Mouse (Mus musculus) thymus, adult 18-20 months (tissue): ENCODE data around the gene Fbln1.
"Not testable (repeated sequence)": the region's sequence is repeated elsewhere in the genome, so short reads cannot be mapped to it uniquely, and the experiment has no call there.

ENCODE experiments used
- DNase-seq, 2 experiments: peaks; one replicate each; pipeline ENCODE4 v3.0.0; 2022; ENCODE audit warnings: mixed read lengths in 2 of 2

Fbln1 gene

DNA sequence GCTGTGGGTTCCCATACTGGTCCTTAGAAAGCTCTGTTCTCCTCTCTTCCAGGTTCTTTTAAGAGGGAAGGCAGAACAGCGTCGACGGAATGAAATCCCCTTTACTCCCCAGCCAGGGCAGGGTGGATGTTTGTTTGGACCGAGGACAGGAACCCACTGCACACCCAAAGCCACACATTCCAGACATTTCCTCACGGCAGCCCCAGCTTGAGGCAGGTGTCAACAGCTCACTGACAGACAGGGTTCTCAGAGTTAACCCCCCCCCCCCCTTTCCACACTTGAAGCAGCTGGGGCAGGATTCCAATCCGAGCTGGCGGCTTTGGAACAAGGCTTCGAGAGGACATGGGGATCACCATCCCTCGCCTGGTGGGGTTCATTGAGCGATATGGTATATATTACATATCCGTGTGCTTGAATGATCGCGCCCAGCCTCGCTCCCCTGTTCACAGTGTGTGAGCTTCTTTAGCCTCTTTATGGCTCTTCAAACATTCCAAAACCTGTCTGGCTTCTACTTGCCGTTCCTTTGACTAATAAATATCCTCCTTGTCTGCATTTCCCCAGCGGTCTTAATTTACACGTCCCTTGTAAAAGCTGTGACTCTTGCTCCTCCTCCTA is 92.5 kb downstream of the Fbln1 start:
- no peak for DNase-seq

DNA sequence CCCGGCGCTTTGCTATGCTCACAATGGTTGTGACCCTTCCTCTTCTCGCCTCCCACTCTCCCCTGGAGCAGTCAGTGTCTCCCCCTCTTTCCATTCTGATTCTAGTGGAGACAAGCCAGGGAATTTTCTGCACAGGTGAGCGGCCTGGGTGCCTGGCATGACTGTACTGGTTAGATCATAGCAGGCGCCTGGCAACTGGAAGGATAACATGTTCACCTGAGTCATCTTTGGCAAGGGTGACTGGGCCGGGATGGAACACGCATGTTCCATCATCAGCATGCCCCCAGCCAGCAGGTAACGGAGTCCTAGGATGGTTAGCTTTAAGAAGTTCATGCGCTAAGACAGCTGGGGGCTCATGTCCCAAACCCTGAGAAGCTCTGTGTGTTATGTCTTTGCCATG is 93.2 kb downstream of the Fbln1 start:
- no peak for DNase-seq

GRCm38 (mm10) chr15:85303241-85303640 is 97.5 kb downstream of the Fbln1 start:
- DNase-seq: no peak

- DNase-seq: no peak
Observed at GRCm38 (mm10) chr15:85303976-85304375, 98.2 kb downstream of the Fbln1 start.

DNA sequence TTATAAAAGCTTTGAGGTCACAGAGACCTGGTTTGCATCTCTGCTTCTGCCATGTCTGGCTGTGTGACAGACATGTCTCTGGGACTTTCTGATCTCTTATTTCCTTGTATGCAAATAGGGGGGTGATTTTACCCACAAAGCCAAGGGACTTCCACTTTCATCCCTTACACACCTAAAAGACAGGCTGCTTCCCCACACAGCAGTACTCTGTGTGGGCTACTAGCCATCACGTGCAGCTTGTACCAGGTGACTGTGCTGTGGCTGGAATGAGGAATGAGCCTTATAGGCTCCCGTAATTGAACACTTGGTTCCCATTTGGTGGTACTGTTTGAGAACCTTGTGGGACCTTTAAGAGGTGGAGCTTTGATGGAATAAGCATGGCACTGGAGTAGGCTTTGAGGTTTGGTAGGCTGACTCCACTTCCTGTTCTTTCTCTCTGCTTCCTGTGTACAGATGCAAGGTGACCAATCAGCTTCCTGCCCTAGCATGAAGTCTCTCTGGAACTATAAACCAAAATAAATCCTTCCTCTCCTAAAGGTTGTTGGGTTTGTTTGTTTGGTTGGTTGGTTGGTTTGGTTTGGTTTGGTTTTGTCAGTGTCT is 101.4 kb downstream of the Fbln1 start:
- DNase-seq: no peak

- no peak for DNase-seq
Observed at GRCm38 (mm10) chr15:85311058-85311657, 105.4 kb downstream of the Fbln1 start.

GRCm38 (mm10) chr15:85315378-85316025 is 109.8 kb downstream of the Fbln1 start:
- peak; percentile 27 to 38 for DNase-seq

DNA sequence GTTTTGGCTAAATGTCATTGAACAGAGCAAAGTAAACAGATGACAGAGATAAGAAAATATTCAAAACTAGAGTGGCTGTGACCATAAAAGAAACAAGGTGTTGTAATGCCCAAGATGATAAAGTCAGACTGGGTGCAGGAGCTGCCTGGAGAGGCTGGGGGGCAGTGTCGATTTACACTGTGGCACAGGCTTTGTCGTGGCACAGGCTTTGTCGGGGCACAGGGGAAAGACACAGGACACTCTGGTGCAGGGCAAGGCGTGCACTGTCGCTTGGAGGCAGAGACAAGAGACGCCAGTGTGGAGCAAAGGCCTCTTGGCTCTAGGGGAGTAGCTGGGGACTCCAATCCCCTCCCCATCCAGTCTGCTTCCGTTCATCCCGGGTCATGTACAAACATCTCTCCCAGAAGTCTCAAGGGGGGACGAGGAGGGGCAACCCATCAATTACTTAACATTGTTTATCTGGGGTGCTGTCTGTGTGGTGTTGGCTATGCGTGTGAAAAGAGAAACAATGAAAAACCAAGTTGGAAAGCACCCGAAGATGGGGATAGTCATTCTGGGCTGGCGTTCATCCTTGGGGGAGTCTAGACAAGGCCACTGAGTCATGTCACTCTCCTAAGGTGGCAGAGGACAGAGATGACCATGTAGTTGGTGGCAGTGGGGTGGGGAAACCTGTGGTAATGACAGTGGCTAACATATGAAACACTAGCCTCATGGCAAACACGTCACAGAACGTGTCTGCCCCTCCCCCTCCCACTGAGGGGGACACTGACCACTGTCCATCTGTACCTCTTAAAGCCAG is 110.8 kb downstream of the Fbln1 start:
- no peak for DNase-seq

DNA sequence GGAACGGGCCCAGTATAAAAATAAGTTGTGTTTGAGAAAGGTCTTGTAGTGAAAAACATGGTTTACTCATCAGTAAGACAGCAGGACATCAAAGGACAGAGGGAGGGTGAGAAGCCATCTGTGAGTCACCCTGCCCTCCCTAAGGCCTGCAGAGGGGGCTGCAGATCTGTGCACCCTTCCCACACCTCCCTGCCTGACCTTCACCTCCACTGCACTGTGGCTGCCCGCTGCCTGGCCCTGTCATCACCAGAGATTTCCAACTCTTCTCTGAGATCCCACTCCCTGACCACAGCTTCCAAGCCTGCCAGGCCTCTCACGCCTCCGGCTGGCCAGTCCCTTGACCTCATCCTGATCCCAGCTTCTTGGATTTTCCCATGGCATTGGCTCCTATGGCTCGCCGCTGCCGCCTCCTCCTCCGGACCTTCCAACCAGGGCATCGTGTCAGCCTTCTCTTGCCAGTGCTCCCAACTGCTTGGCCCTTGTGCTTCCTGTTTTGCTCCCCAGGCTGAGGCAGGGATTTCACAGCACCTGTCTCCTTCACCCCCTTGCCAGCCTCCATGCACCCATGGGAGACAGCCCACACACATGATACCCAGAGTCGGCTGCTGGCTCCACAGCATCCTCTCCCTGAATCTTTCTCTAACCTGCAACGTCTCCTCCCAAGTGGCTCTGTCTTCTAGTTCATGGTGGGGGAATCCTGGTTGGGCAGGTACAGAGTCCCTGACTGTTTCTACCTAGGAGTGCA is 114.3 kb downstream of the Fbln1 start:
- no peak for DNase-seq

- DNase-seq: no peak
Observed at GRCm38 (mm10) chr15:85323214-85323613, 117.5 kb downstream of the Fbln1 start.

DNA sequence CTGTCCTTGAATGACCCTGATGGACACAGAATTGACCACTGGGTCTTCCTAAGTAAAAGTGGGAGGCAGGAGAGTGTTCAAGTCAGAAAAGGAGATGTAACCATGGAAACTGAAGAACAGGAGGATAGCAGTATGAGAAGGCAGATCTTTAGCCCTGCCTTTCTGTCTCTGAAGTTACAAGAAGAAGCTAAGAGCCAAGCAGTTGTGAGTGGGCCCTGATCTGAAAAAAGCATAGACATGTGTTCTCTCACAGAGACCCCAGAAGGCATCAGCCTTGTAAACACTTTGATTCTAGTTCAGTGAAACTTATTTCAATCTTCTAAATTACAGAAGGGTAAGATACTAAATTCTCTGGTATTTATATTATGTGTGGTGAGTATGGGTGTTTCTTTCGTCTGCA is 118.7 kb downstream of the Fbln1 start:
- DNase-seq: no peak

DNA sequence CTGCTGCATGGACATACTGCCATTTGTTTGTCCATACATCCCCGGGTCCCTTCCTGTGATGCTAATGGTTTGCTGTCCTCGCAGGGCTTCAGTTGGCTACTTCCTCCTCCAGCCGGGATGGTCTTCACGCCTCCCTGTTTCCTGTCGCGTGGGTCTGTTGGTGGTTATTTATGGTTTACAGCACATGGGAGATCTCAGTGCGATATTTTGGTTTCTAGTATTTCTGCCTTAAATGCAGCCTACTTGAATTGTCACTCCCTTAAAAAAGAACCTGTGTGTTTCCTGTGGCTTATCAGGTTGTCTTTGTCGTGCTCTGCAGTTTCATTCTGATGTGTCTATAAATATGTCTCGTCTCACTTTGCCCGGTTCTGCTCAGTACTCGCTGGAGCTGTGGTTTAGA is 122.1 kb downstream of the Fbln1 start:
- DNase-seq: no peak

DNA sequence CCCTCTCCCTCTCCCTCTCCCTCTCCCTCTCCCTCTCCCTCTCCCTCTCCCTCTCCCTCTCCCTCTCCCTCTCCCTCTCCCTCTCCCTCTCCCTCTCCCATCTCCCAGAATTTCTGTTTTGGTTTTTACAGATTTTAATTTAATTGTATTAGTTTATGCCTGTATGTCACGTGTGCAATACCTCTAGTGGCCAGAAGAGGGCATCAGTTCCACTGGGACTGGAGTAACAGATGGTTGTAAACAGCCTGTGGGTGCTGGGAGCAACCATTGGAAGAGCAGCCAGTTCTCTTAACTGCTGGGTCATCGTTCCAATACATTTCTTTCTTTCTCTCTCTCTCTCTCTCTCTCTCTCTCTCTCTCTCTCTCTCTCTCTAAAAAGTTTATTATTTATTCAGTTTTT is 122.7 kb downstream of the Fbln1 start:
- not testable (repeated sequence) for DNase-seq

- DNase-seq: no peak
Observed at GRCm38 (mm10) chr15:85329096-85329495, 123.3 kb downstream of the Fbln1 start.

- DNase-seq: no peak
Observed at GRCm38 (mm10) chr15:85330024-85330423, 124.3 kb downstream of the Fbln1 start.

- DNase-seq: not testable (repeated sequence)
Observed at GRCm38 (mm10) chr15:85333511-85333910, 127.8 kb downstream of the Fbln1 start.

GRCm38 (mm10) chr15:85334234-85334633 is 128.5 kb downstream of the Fbln1 start:
- no peak for DNase-seq

DNA sequence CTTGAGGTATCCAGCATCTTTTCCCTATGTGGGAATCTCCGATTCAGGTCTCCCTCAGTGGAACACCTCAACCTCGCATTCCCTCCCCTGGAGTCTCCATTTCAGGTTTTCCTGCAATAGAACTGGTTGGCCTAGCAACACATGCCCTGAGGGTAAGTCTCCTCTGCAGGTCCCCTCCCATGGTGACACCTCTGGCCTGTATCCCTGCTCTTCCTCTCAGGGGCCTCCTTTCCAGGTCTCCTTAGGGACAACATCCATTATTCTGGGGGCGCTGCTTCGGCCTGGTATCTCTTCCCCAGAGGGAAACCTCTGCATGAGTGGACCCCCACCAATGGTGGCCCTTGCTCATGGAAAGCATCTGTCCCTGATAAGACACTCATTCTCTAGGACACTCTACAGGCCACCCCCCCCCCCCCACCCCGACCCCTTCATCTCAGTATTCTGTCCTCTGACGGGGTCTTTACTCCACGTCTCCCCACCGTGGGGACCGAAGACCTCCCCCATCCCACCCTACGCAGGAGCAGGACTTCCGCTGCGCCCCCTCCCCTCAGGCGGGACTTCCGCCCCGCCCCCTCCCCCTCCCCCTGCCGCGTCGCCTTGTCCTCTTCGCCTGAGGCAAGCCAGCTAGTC is 130.0 kb downstream of the Fbln1 start, which contains the start of gene Atxn10:
Atxn10 (plus strand) TSS at position 575 of the 630 bp plus-strand sequence.
- peak in 1 of 2 experiments; percentile 32 for DNase-seq
